Mouse (Mus musculus): ENCODE results near the gene Pimreg. TPM values are rescaled to one million over a fixed set of nuclear protein-coding genes. Genes with fewer than 3 reads are reported as not detected.
A peak's percentile ranks its signal among the peaks of the same experiment; 100 is the strongest.

Pimreg gene
- polyA plus RNA-seq, 1 experiment from 2014 or later = 74.9 TPM

DNA sequence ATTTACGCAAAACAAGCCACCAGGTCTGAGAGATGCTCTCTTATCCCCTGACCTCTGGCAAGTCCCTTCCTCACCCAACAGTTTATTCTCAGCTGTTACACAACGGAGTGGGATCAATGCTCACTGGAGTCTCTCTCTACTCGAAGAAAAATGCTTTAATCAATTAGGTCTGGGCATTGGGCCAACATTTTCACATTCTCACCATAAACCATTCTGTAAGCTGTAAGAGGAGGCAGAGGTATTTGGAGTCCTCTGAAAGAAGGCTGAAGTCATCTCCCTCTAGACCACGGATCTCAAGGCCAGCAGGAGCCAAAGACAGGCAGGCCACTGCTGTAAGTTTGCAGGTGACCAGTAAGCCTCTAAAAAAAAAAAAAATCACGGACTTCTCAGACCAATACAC lies 31.5 kb upstream of the Pimreg start:
- WGBS = 51% methylated on average over 5 of the region's 5 CpGs
- no peaks in the 10 kb centered on the region for H3K9me3 ChIP-seq (ENCODE audit: control insufficient read depth, low read length)
- no peak overlapping the region for H3K9ac ChIP-seq (ENCODE audit: low read depth, low read length)
- H3K4me2 ChIP-seq = no peak overlapping the region
- peaks cover 4% of the 10 kb centered on the region; the same call in 1 of the 2 replicates for H3K4me1 ChIP-seq (replicated peaks; ENCODE audit: control insufficient read depth, insufficient read depth, low read length)
- DNase-seq (ENCODE audit: low spot score) (no peak), ATAC-seq (replicated peaks; ENCODE audit: low FRiP score) (no peak)
- no peaks in the 10 kb centered on the region for H3K36me3 ChIP-seq (ENCODE audit: control insufficient read depth, insufficient read depth, low read length)
- peaks cover 3% of the 10 kb centered on the region for H3K27me3 ChIP-seq (replicated peaks; ENCODE audit: control insufficient read depth, insufficient read depth, low read length)
- no peak overlapping the region for H3K4me3 ChIP-seq (ENCODE audit: low read depth, low read length)
- H3K27ac ChIP-seq (ENCODE audit: low read depth, low read length) = no peak overlapping the region

DNA sequence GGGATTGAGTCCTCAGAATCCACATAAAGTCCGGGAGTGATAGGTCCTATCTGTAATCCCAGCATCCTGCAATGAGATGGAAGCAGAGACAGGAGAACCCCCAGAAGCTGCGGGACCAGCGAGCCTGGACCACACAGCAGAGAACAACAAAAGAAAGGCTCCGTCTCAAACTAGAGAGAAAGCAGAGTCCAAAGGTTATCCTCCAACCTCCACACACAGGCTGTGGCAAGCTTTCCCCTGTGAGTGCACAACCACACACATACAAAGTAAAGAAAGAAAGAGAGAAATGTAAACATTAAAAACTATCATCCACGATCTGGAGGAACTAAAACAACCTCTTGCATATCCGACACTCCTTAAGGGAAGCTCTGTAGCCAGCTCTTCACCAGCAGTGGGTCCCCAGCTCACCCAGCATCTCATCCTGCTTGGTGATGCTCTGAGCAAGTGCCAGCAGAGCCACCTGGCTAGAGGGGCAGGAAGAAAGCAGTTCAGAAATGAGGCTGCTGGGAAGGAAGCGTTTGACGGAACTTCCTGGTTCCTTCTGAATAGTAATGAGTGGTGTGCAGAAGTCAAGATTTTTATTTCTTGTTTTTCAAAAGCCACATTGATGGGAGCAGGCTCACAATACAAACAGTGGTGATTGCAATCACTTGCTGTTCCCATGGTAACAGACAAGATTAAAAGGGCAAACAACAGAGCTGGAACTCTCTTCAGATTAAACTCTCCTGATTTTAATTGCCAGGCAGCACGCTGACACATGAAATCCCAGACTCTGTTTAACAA lies 30.7 kb upstream of the Pimreg start:
- ATAC-seq (replicated peaks; ENCODE audit: low FRiP score) (no peak), DNase-seq (ENCODE audit: low spot score) (no peak)
- H3K4me1 ChIP-seq (replicated peaks; ENCODE audit: control insufficient read depth, insufficient read depth, low read length) = peaks cover 4% of the 10 kb centered on the region; the same call in 1 of the 2 replicates
- 49% methylated on average over 9 of the region's 9 CpGs for WGBS
- H3K4me3 ChIP-seq (ENCODE audit: low read depth, low read length) = no peak overlapping the region
- peaks cover 3% of the 10 kb centered on the region for H3K27me3 ChIP-seq (replicated peaks; ENCODE audit: control insufficient read depth, insufficient read depth, low read length)
- no peak overlapping the region for H3K9ac ChIP-seq (ENCODE audit: low read depth, low read length)
- H3K36me3 ChIP-seq (ENCODE audit: control insufficient read depth, insufficient read depth, low read length) = no peaks in the 10 kb centered on the region
- no peak overlapping the region for H3K27ac ChIP-seq (ENCODE audit: low read depth, low read length)
- no peaks in the 10 kb centered on the region for H3K9me3 ChIP-seq (ENCODE audit: control insufficient read depth, low read length)
- H3K4me2 ChIP-seq = no peak overlapping the region

- Histone ChIP-seq H3K27me3 (replicated peaks; ENCODE audit: control insufficient read depth, insufficient read depth, low read length) (peaks cover 3% of the 10 kb centered on the region), H3K4me1 (replicated peaks; ENCODE audit: control insufficient read depth, insufficient read depth, low read length) (peaks cover 4% of the 10 kb centered on the region; the same call in 1 of the 2 replicates), H3K4me2 (no peak overlapping the region), H3K36me3 (ENCODE audit: control insufficient read depth, insufficient read depth, low read length) (no peaks in the 10 kb centered on the region), H3K9ac (ENCODE audit: low read depth, low read length) (no peak overlapping the region), H3K9me3 (ENCODE audit: control insufficient read depth, low read length) (no peaks in the 10 kb centered on the region), H3K27ac (ENCODE audit: low read depth, low read length) (no peak overlapping the region), H3K4me3 (ENCODE audit: low read depth, low read length) (no peak overlapping the region)
- 74% methylated on average over 1 of the region's 1 CpGs for WGBS
- no peak for DNase-seq (ENCODE audit: low spot score)
- no peak for ATAC-seq (replicated peaks; ENCODE audit: low FRiP score)
Measured at GRCm38 (mm10) chr11:72011955-72012354, 29.9 kb upstream of the Pimreg start.

DNA sequence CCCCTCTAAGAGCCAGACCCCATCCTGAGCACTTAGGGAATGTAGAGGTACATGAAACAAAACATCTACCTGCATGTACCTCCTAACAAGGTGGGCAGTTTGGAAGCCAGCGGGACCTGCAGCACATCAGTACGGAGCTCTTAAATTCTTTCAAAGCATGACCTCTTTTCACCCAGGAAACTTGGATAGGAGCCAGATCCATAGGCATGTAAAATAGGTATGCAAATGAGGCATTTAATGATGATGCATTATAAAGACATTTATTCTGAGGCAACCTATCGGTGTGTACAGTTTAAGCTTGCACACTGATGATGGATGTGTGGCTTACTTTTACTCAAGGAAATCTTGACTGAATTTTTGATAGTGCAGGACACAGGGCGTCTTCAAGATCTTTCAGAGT lies 27.2 kb upstream of the Pimreg start:
- Histone ChIP-seq H3K9ac (ENCODE audit: low read depth, low read length) (no peak overlapping the region), H3K9me3 (ENCODE audit: control insufficient read depth, low read length) (no peaks in the 10 kb centered on the region), H3K4me2 (no peak overlapping the region), H3K4me3 (ENCODE audit: low read depth, low read length) (no peak overlapping the region), H3K4me1 (replicated peaks; ENCODE audit: control insufficient read depth, insufficient read depth, low read length) (peaks cover 4% of the 10 kb centered on the region; the same call in 1 of the 2 replicates), H3K27ac (ENCODE audit: low read depth, low read length) (no peak overlapping the region), H3K27me3 (replicated peaks; ENCODE audit: control insufficient read depth, insufficient read depth, low read length) (peaks cover 3% of the 10 kb centered on the region), H3K36me3 (ENCODE audit: control insufficient read depth, insufficient read depth, low read length) (no peaks in the 10 kb centered on the region)
- ATAC-seq (replicated peaks; ENCODE audit: low FRiP score) (no peak), DNase-seq (ENCODE audit: low spot score) (no peak)
- WGBS = 79% methylated on average over 4 of the region's 4 CpGs

- 74% methylated on average over 13 of the region's 13 CpGs for WGBS
- ATAC-seq (replicated peaks; ENCODE audit: low FRiP score) (no peak), DNase-seq (ENCODE audit: low spot score) (no peak)
- no peak overlapping the region for H3K4me3 ChIP-seq (ENCODE audit: low read depth, low read length)
- H3K9me3 ChIP-seq (ENCODE audit: control insufficient read depth, low read length) = no peaks in the 10 kb centered on the region
- H3K9ac ChIP-seq (ENCODE audit: low read depth, low read length) = no peak overlapping the region
- H3K27ac ChIP-seq (ENCODE audit: low read depth, low read length) = no peak overlapping the region
- peaks cover 3% of the 10 kb centered on the region; the same call in 1 of the 2 replicates for H3K27me3 ChIP-seq (replicated peaks; ENCODE audit: control insufficient read depth, insufficient read depth, low read length)
- no peaks in the 10 kb centered on the region for H3K36me3 ChIP-seq (ENCODE audit: control insufficient read depth, insufficient read depth, low read length)
- 0 out of 2 replicates have a peak, but pooled peaks cover under 1% of the 10 kb centered on the region for H3K4me1 ChIP-seq (replicated peaks; ENCODE audit: control insufficient read depth, insufficient read depth, low read length)
- H3K4me2 ChIP-seq = no peak overlapping the region
Measured at GRCm38 (mm10) chr11:72016518-72017252, 25.1 kb upstream of the Pimreg start.

DNA sequence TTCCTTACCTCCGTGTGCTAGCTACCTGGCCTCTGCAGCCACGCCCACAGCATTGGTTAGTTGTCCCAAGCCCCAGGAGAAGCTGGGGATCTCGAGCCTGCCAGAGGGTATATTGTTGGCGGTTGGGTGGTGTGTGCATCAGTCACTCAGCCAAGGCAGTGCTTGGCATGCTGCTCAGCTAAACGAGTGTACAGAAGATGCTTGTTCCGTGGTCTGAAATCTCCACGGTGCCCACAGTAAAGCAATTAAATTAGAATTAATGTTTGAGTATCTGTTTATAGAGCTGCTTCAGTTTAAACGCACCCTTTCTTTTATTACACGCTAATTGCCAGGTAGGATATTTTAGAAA lies 24.6 kb upstream of the Pimreg start:
- DNase-seq (ENCODE audit: low spot score) (no peak), ATAC-seq (replicated peaks; ENCODE audit: low FRiP score) (no peak)
- no peak overlapping the region for H3K4me3 ChIP-seq (ENCODE audit: low read depth, low read length)
- H3K27ac ChIP-seq (ENCODE audit: low read depth, low read length) = no peak overlapping the region
- H3K9ac ChIP-seq (ENCODE audit: low read depth, low read length) = no peak overlapping the region
- no peak overlapping the region for H3K4me2 ChIP-seq
- no peaks in the 10 kb centered on the region for H3K9me3 ChIP-seq (ENCODE audit: control insufficient read depth, low read length)
- H3K36me3 ChIP-seq (ENCODE audit: control insufficient read depth, insufficient read depth, low read length) = no peaks in the 10 kb centered on the region
- peaks cover 3% of the 10 kb centered on the region; the same call in 1 of the 2 replicates for H3K27me3 ChIP-seq (replicated peaks; ENCODE audit: control insufficient read depth, insufficient read depth, low read length)
- no peaks in the 10 kb centered on the region for H3K4me1 ChIP-seq (replicated peaks; ENCODE audit: control insufficient read depth, insufficient read depth, low read length)
- WGBS = 83% methylated on average over 9 of the region's 9 CpGs

DNA sequence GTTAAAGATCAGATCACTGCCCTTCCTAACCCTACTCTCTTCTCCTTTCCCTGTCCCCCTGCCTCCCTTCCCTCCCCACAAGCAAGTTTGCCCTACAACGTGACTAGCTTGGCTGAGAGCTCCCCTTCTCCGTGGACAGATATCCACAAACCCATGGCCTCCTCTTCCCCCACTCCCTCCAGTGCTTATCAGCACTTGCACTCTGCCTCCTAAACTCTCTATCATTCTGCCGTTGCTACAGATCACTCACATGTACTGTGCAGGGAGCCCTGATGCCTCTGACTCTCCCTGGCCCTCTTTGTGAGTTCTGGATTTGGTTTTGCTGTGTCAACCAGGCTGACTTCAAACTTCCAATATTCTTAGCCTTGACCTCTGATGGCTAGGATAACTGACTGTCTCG lies 20.8 kb upstream of the Pimreg start:
- DNase-seq (ENCODE audit: low spot score) = peak; percentile 28
- H3K4me3 ChIP-seq (ENCODE audit: low read depth, low read length) = no peak overlapping the region
- no peaks in the 10 kb centered on the region for H3K27me3 ChIP-seq (replicated peaks; ENCODE audit: control insufficient read depth, insufficient read depth, low read length)
- no peak overlapping the region for H3K9ac ChIP-seq (ENCODE audit: low read depth, low read length)
- no peak overlapping the region for H3K4me2 ChIP-seq
- no peaks in the 10 kb centered on the region for H3K36me3 ChIP-seq (ENCODE audit: control insufficient read depth, insufficient read depth, low read length)
- H3K27ac ChIP-seq (ENCODE audit: low read depth, low read length) = no peak overlapping the region
- no peaks in the 10 kb centered on the region for H3K4me1 ChIP-seq (replicated peaks; ENCODE audit: control insufficient read depth, insufficient read depth, low read length)
- ATAC-seq (replicated peaks; ENCODE audit: low FRiP score) = peak; percentile 78
- WGBS = 23% methylated on average over 4 of the region's 4 CpGs
- no peaks in the 10 kb centered on the region for H3K9me3 ChIP-seq (ENCODE audit: control insufficient read depth, low read length)

DNA sequence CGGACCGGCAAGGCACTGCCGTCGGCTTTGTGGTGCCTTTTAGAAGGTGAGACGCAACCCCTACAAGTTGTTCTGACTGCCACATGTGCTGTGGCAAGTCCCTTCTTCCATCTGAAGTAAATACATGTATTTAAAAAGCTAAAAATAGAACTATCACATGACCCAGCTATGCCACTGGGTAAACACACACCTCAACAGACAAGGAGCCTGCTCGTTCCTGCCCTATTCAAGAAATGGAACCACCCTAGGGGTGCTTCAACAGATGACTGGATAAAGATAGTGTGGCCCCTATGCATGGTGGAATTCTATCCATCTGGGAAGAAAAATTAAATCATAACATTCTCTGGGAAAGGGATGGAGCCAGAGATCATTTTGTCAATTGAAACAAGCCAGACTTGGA lies 19.0 kb upstream of the Pimreg start:
- Histone ChIP-seq H3K36me3 (ENCODE audit: control insufficient read depth, insufficient read depth, low read length) (no peaks in the 10 kb centered on the region), H3K4me2 (no peak overlapping the region), H3K9ac (ENCODE audit: low read depth, low read length) (no peak overlapping the region), H3K4me3 (ENCODE audit: low read depth, low read length) (no peak overlapping the region), H3K27ac (ENCODE audit: low read depth, low read length) (no peak overlapping the region), H3K4me1 (replicated peaks; ENCODE audit: control insufficient read depth, insufficient read depth, low read length) (no peaks in the 10 kb centered on the region), H3K9me3 (ENCODE audit: control insufficient read depth, low read length) (no peaks in the 10 kb centered on the region), H3K27me3 (replicated peaks; ENCODE audit: control insufficient read depth, insufficient read depth, low read length) (no peaks in the 10 kb centered on the region)
- WGBS = 78% methylated on average over 6 of the region's 6 CpGs
- DNase-seq (ENCODE audit: low spot score) (no peak), ATAC-seq (replicated peaks; ENCODE audit: low FRiP score) (no peak)
